Comparison of ENCODE assay signal across 15 mouse cellular contexts in genomic region chr12:83113971-83114370, GRCm38 (mm10).
DNase-seq lines count a peak whose midpoint lies in the region; ATAC-seq and TF ChIP-seq lines count a peak whose summit lies in the region.
"Had no signal": no experiment of that assay in that cellular context is flagged by ENCODE, and none has a peak within 500 bp of the region (broad histone marks: within the 10 kb centered on the region; RNA-seq: fewer than 3 reads in every experiment).

No protein-coding gene starts in this region.

- no peak for TF ChIP-seq CTCF in forebrain, postnatal 0 days (IDR thresholded peaks at IDR 0.05; ENCODE audit: low read depth)

- ATAC-seq in forebrain, postnatal 0 days, result no peak
- no peak for ATAC-seq in forebrain, embryonic 15.5 days (replicated peaks)
- no peak for ATAC-seq in liver, embryonic 13.5 days (ENCODE audit: low read depth)
- no peak for ATAC-seq in liver, embryonic 11.5 days (replicated peaks; ENCODE audit: low FRiP score)
- ATAC-seq: activated CD4-positive, CD25-positive, alpha-beta regulatory T cell, adult 4 months; inflammation-experienced regulatory T-cells, adult 6 months had no signal

- no peaks in the 10 kb centered on the region for H3K27me3 ChIP-seq in forebrain, postnatal 0 days (ENCODE audit: insufficient read depth, low read length)
- H3K27me3 ChIP-seq in forebrain, embryonic 15.5 days, result no peaks in the 10 kb centered on the region
- no peaks in the 10 kb centered on the region for H3K27me3 ChIP-seq in liver, embryonic 13.5 days
- no peaks in the 10 kb centered on the region for H3K27me3 ChIP-seq in liver, embryonic 11.5 days (replicated peaks; ENCODE audit: control insufficient read depth, insufficient read depth, low read length)
- H3K27me3 ChIP-seq: hindbrain, embryonic 12.5 days; lung, embryonic 15.5 days had no signal

- 51% methylated on average over 3 of the region's 3 CpGs for WGBS in forebrain, postnatal 0 days
- 61% methylated on average over 3 of the region's 3 CpGs for WGBS in forebrain, embryonic 15.5 days
- 62% methylated on average over 3 of the region's 3 CpGs for WGBS in liver, embryonic 13.5 days (ENCODE audit: insufficient replicate concordance)
- 69% methylated on average over 3 of the region's 3 CpGs for WGBS in liver, embryonic 11.5 days

- H3K4me3 ChIP-seq in forebrain, postnatal 0 days (ENCODE audit: low read depth, low read length), result no peak overlapping the region
- no peak overlapping the region for H3K4me3 ChIP-seq in forebrain, embryonic 15.5 days
- H3K4me3 ChIP-seq in liver, embryonic 13.5 days (replicated peaks), result no peak overlapping the region
- no peak overlapping the region for H3K4me3 ChIP-seq in liver, embryonic 11.5 days (ENCODE audit: low read depth, low read length)
- H3K4me3 ChIP-seq: heart, adult 2 months; hindbrain, embryonic 12.5 days; limb, embryonic 13.5 days; lung, embryonic 15.5 days had no signal

- no peaks in the 10 kb centered on the region; the same call in 1 of the 2 replicates for H3K36me3 ChIP-seq in forebrain, postnatal 0 days (ENCODE audit: insufficient read depth)
- no peaks in the 10 kb centered on the region for H3K36me3 ChIP-seq in forebrain, embryonic 15.5 days
- no peaks in the 10 kb centered on the region for H3K36me3 ChIP-seq in liver, embryonic 13.5 days
- no peaks in the 10 kb centered on the region for H3K36me3 ChIP-seq in liver, embryonic 11.5 days (ENCODE audit: control insufficient read depth, insufficient read depth, low read length)
- H3K36me3 ChIP-seq: G1E; hindbrain, embryonic 12.5 days; limb, embryonic 13.5 days; lung, embryonic 15.5 days had no signal

- H3K9ac ChIP-seq in forebrain, postnatal 0 days, result no peak overlapping the region
- no peak overlapping the region for H3K9ac ChIP-seq in forebrain, embryonic 15.5 days (replicated peaks)
- no peak overlapping the region for H3K9ac ChIP-seq in liver, embryonic 13.5 days
- H3K9ac ChIP-seq in liver, embryonic 11.5 days (ENCODE audit: low read depth, low read length), result no peak overlapping the region
- H3K9ac ChIP-seq: hindbrain, embryonic 12.5 days; limb, embryonic 13.5 days; lung, embryonic 15.5 days had no signal

- 0 out of 2 replicates have a peak overlapping the region, but pooled peaks have one; percentile 35 for H3K27ac ChIP-seq in forebrain, postnatal 0 days (ENCODE audit: low read depth, low read length)
- no peak overlapping the region for H3K27ac ChIP-seq in forebrain, embryonic 15.5 days (replicated peaks)
- peak overlapping the region; percentile 84 for H3K27ac ChIP-seq in liver, embryonic 13.5 days
- no peak overlapping the region for H3K27ac ChIP-seq in liver, embryonic 11.5 days (ENCODE audit: low read depth, low read length)
- H3K27ac ChIP-seq: heart, adult 2 months; hindbrain, embryonic 12.5 days; limb, embryonic 13.5 days; lung, embryonic 15.5 days had no signal

- no peaks in the 10 kb centered on the region for H3K9me3 ChIP-seq in forebrain, postnatal 0 days (ENCODE audit: low read length)
- no peaks in the 10 kb centered on the region for H3K9me3 ChIP-seq in forebrain, embryonic 15.5 days
- no peaks in the 10 kb centered on the region for H3K9me3 ChIP-seq in liver, embryonic 13.5 days (replicated peaks)
- no peaks in the 10 kb centered on the region for H3K9me3 ChIP-seq in liver, embryonic 11.5 days (ENCODE audit: control insufficient read depth, low read length)
- H3K9me3 ChIP-seq: G1E; hindbrain, embryonic 12.5 days; limb, embryonic 13.5 days; lung, embryonic 15.5 days had no signal

- no peak overlapping the region for H3K4me2 ChIP-seq in forebrain, postnatal 0 days (ENCODE audit: low read depth)
- H3K4me2 ChIP-seq in forebrain, embryonic 15.5 days (replicated peaks), result no peak overlapping the region
- H3K4me2 ChIP-seq in liver, embryonic 13.5 days, result no peak overlapping the region
- H3K4me2 ChIP-seq in liver, embryonic 11.5 days, result no peak overlapping the region
- H3K4me2 ChIP-seq: hindbrain, embryonic 12.5 days; limb, embryonic 13.5 days; lung, embryonic 15.5 days had no signal

- no peak for DNase-seq in forebrain, postnatal 0 days
- DNase-seq in liver, embryonic 13.5 days, result no peak
- DNase-seq in liver, embryonic 11.5 days (ENCODE audit: low spot score), result no peak
- DNase-seq in cerebellum, adult 8-10 months, result peak; percentile 58
- DNase-seq in cerebellum, postnatal 36 days, result peak; percentile 50 to 57
- no peak for DNase-seq in thymus, postnatal 25 days
- no peak for DNase-seq in natural killer cell, adult 2 months (ENCODE audit: low spot score in 2 of 2)

- H3K4me1 ChIP-seq in forebrain, postnatal 0 days (ENCODE audit: insufficient read depth), result no peaks in the 10 kb centered on the region
- H3K4me1 ChIP-seq in forebrain, embryonic 15.5 days, result peaks cover 27% of the 10 kb centered on the region
- H3K4me1 ChIP-seq in liver, embryonic 13.5 days (replicated peaks), result peaks cover 44% of the 10 kb centered on the region
- H3K4me1 ChIP-seq in liver, embryonic 11.5 days (replicated peaks; ENCODE audit: control insufficient read depth, insufficient read depth, low read length), result peaks cover 26% of the 10 kb centered on the region
- H3K4me1 ChIP-seq: lung, embryonic 15.5 days had no signal

Comparison
In these comparisons a context has a peak if more than half of its experiments do, and no peak if none do; other contexts are left out.
1. H3K27ac ChIP-seq: peak in forebrain, postnatal 0 days (single experiment) and liver, embryonic 13.5 days (single experiment); none in forebrain, embryonic 15.5 days (single experiment) and liver, embryonic 11.5 days (single experiment).
2. DNase-seq: peak in cerebellum, adult 8-10 months (single experiment) and cerebellum, postnatal 36 days (2 of 2); none in forebrain, postnatal 0 days (single experiment), liver, embryonic 13.5 days (single experiment), liver, embryonic 11.5 days (single experiment), thymus, postnatal 25 days (single experiment) and natural killer cell, adult 2 months (0 of 2).